Mouse (Mus musculus): ENCODE results near the gene Tulp3.

Tulp3 gene

GRCm38 (mm10) chr6:128295876-128296749 is 59.5 kb downstream of the Tulp3 start:
- no peak for DNase-seq

GRCm38 (mm10) chr6:128291284-128291683 is 64.4 kb downstream of the Tulp3 start:
- no peak for DNase-seq

- DNase-seq = no peak
Observed at GRCm38 (mm10) chr6:128288681-128289080, 67.0 kb downstream of the Tulp3 start.

GRCm38 (mm10) chr6:128285792-128286430 is 69.7 kb downstream of the Tulp3 start:
- DNase-seq = no peak

- DNase-seq = no peak
Observed at GRCm38 (mm10) chr6:128282126-128282525, 73.5 kb downstream of the Tulp3 start.

- DNase-seq = no peak
Observed at GRCm38 (mm10) chr6:128280472-128281145, 75.0 kb downstream of the Tulp3 start.

- no peak for DNase-seq
Observed at GRCm38 (mm10) chr6:128279608-128280007, 76.0 kb downstream of the Tulp3 start.

- DNase-seq = no peak
Observed at GRCm38 (mm10) chr6:128279099-128279498, 76.6 kb downstream of the Tulp3 start.

GRCm38 (mm10) chr6:128277132-128278085 is 78.2 kb downstream of the Tulp3 start:
- no peak for DNase-seq

- DNase-seq = no peak
Observed at GRCm38 (mm10) chr6:128276349-128276748, 79.3 kb downstream of the Tulp3 start.

GRCm38 (mm10) chr6:128275506-128276064 is 80.1 kb downstream of the Tulp3 start:
- DNase-seq = no peak

- DNase-seq = no peak
Observed at GRCm38 (mm10) chr6:128273507-128273906, 82.1 kb downstream of the Tulp3 start.

GRCm38 (mm10) chr6:128272754-128273153 is 82.9 kb downstream of the Tulp3 start:
- DNase-seq = no peak
